Mouse (Mus musculus) heart, adult 18-20 months (tissue): ENCODE measurements at regions not wholly inside any gene's neighbourhood (a gene's known extent, or its start where the extent isn't known, plus 50 kb on each side); places are given as distances from the start of the nearest gene placed in this dataset.

ENCODE experiments used
- DNase-seq, 2 experiments: peaks; one replicate each; pipeline ENCODE4 v3.0.0; 2021 to 2022; ENCODE audit warnings: mixed read lengths in 1 of 2

DNA sequence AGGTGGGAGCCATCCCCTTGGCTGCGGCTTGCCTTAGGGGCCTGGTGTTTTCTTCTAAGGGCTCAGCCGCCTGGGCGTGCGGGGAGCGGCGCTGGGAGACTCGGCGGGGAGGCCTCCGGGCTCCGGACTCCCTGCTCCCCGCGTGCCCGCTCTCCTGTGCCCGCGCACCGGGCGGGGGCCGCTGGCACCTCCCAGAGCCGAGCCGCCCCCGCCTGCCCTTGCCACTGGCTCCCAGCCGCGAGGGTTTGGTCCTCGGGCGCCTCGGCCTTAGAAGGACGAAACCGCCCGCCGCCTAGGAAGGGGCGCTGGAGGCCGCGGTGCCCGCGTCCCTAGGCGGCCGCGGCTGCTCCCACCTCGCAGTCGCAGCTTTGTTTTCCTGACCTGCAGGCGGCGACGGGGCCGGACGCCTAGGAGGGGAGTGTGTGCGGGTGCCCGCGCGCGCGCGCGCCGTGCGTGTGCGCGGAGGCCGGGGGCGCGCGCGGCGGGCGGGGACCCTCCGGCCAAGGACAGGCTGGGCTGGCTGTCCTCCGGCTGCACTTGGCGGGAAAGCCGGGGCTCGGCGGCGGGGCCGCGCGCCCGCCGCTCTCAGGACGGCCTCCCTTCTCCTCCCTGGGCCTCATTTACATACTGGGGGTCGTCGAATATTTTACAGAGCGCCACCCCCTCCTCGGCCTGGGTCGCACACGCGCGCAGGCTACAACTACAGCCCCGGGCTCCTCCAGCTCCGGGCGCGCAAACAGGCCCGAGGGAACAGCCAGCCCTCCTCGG is 227.1 kb downstream of the Mef2c start:
- DNase-seq, result no peak

DNA sequence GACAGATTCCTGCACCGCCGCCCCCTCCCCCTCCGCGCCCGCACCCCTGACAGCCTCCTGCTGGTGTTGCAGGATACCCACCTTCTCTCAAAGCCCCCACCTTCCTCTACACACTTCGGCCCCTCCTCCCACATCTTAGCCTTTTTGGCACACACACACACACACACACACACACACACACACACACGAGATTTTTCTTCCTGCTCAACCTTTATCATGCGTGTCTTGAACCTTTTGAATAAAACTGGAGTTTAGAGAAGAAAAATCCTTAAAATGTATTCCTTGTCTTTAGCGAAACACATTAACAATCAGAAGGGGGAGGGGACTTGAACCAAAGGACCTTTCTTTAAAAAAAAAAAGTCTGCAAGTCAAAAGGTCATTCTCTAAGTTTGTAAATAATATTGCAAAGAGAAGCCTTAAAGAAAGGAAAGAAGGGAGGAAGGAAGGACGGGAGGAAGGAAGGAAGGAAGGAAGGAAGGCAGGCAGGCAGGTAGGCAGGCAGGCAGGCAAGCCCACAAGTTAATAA is 227.7 kb downstream of the Mef2c start:
- DNase-seq, result no peak

DNA sequence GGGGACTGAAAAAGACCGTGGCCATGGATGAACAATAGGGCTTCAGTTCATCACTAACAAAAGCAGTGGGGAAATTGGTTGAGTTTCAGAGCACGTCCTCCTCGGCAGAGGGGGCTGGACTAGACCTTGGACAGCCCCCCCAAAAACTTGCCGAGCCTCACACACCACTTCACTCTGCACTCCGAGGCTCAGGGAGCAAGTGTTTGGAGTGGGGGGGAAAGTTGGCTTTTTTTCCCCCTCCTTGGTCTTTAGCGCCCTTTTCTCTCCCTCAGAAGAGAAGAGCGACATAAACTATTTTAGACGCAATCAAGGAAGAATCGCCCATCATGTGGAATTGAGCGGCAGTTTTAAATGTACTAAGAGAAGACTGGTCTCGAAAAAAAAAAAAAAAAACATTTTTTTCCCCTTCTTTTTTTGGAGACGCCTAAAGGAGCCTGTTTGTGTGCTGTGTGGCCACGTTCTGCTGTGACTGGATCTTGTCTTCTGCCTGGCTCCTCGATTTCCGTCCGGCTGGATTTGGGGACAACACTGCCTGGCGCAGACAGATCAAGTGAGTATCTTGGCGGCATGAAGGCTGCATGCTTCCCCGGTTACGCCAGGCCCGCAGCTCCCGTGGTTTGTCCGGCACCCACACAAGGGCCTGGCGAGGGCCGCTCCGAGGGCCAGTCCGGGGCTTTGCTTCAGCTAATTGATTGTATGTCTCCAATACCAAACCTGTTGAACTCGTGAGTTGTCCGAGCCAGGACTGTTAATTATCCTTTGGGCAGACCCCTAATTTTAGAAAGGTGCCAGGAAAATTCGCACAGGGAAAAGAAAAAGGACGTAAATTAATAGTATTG is 228.7 kb downstream of the Mef2c start:
- DNase-seq, result peak in 1 of 2 experiments; percentile 39

DNA sequence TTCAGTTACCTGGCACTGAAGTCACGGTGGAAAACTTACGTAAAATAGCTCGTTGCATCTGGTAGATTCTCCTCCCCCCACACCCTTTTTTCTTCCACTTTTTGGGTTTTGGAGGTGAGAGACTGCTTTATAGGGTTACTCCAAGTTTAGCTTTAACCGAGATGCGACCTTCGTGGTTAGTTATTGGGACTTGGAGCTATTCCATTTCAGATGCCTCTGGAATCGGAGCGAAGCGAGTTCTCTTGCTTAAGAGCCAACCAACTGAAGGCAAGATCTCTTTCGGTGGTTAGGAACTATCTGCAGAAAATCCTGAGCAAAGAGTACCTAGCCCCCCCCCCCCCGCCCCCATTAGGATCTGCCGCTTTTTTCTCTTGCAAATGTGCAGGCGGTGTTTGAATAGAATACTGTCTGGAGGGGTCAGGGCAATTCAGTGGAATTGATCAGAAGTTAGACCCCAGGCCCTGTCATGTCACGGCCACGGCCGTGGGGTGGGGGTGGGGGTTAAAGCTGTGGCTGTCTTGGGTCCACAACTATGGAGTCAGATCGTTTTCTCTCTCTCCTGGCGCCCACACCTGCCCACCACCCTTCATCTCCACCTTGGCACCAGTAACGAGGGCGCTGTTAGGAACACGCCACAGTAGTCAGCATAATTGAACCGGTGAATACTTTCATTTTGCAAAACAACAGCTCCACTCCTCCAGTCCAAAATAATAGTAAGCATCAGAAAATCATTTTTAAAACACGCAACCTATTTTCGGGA is 229.6 kb downstream of the Mef2c start:
- no peak for DNase-seq

DNA sequence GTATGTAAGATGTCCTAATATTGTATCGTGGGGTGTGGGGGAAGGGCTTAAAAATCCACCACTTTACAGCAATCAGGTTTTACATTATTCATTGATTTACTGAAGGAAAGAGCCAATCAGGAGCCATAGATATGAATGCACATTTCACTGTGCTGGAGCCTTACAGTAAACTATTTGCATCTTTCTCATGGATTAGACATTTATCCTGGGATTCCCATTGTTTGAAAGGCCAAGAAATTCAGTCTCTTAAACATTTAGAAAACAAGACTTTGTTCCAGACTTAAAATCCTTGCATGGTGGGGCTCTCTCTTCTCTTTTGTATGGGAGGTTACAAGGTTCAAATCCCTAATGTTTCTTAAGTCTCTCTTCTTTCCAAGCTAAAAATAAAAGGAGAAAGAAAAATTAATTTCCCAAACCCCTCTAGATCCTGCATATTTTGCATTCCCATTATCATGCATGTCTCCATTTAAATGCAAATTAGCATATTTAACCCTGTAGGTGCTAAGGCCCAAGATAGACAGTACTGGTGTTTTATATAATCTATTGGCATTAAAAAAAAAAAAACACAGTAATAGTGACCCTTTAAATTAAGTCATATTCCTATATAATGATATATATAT is 230.3 kb downstream of the Mef2c start:
- no peak for DNase-seq

DNA sequence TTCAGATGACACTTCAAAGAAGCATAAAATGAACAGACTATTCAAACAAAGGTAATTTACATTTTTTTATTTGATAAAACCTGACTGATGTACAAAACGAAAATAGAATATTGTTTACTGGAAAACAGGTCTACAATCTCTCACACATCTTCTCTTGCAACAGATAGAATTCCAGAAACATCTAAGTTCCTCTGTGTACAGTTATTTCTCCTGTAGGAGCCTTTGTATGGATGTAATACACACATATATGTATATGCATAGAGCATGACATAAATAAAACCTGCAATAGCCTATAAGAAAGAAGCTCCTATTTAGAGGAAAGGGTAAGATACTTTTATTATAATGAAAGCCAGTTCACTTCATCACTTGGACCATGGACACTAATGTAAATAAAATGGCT is 230.8 kb downstream of the Mef2c start:
- DNase-seq, result no peak

DNA sequence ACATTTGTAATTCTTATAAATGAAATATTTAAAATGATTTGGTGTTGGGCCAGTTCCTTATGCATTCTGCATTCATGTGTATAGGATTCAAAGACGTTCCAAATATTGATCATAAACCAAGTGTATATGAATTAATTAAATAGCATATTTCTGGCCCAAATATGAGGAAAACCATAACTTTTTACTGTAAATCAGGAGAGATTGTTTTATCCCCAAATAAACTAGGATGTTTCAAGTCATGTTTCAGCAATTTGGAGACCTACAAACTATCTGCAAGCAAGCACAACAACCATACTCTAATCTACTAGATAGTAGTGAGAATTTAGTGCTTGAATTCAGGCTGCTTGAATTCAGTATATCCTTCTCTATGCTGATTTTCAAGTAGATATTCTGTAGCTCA is 231.3 kb downstream of the Mef2c start:
- no peak for DNase-seq

DNA sequence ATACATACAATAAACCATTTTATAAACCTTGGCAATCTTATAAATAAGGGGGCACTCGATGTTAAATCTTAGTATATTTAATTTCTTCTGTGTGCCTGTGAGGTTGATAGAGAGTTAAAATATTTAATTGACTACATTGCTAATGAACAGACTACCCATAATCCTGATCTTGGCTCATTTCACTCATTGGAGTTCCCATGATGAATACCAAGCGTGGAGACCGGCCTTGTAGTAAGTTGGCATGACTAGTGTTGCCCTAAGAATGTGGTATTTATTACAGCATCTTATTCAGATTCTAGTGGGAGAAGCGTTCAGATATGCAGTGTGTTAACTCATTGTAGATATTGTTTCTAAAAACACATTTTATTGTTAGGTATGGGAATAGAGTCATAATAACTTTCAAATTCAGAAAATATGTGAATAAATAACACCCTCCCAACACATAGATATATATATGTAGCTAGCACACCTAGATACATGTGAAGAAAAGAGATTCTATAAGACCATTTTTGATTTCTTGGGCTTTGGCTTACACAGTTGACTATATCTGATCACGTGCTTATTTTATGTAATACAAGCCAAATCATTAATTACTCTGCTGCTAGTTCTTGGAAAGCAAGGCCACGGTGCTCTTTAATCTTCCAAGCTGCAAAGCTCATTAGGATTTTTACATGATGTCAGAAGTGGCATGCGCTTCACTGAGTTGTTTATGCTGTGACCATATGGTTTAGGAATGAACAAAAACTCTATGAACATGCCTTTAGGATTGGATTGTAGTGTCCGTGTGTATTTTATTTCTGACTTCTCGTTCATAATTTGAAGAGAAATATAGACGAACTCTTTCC is 232.0 kb downstream of the Mef2c start:
- no peak for DNase-seq

DNA sequence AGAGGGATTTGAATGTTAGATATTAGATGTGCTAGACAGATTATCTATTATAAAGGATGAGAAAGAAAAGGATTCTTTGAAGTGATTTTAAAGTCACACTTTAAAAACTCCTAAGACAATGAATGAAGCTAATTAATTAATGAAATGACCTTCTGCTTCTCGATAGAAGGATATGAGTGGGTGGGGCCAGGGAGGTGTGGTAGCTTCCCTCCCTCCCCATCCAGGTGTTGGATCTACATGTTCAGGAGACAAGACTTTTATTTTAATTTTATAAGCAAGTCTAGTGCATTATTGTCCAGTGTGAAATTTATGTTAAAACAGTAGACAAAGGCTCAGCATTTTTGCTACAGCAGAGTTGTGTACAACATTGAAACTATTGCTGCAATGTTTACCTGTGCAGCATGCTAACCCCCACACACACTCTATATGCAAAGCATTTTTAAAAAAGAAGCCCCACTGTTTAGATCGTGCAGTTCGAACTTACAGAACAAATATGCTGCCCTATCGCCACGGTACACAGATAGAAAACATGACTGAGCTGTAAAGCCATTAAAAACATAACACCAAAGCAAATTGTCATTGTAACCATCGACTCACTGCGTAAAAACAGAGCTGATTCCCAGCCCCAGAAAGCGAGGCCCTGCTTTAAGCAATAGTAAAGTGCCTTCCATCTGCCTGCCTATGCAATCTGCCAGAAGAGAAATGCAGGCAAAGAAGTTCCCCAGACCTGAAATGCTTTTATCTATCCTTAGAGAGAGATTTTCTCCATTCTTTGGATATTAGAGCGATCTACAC is 233.4 kb downstream of the Mef2c start:
- no peak for DNase-seq

DNA sequence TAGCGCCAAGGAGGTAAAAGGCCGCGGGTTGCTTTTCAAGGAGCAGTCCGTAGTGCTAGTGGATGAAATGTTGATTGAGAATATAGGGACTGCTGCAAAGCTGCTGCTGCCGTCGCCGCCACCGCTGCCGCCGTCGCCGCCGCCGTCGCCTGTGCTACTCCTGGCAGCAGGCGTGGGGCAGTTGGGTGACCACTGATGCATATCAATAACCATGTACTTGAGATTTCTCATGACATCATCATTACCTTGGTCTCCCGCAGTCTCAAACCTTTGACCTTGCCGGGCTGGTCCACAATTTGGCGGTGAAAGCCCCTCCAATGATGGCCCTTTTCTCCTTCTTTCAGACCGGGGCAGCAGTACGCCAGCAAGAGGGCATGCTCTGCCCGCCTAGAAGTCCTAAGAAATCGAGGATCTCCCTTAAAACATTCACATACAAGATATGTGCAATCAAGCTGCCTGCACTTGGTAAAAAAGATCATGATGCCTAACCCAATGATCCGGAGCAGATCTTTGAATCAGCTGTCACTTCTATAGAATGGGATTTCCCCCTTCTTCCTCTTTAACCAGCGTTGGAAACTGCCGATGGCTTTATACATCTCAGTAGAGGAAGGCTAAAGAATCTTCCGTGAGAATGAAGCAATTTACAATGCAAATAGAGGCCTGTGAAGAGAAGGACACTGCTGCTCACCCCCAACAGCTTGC is 234.1 kb downstream of the Mef2c start:
- DNase-seq, result no peak

DNA sequence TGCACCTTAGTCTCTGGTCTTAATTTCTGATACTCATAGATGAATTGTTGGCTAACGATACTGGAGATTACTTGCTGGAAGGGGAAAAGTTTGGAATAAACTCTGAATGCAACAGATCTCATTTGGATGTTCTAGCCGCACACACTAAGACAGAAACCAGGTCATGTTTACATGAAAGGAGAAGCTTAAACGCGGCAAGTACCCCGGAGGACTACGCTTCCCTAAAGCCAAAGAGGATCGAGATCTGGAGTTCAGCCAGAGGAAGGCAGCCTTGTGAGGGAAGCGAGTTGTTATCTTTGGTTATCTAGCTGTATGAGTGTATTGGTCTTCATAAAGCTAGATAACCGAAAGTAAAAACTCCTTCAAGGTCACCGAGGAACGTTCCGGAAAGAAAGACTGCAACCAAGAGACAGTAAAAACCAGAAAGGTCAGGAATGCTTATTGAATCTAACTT is 234.7 kb downstream of the Mef2c start:
- no peak for DNase-seq

DNA sequence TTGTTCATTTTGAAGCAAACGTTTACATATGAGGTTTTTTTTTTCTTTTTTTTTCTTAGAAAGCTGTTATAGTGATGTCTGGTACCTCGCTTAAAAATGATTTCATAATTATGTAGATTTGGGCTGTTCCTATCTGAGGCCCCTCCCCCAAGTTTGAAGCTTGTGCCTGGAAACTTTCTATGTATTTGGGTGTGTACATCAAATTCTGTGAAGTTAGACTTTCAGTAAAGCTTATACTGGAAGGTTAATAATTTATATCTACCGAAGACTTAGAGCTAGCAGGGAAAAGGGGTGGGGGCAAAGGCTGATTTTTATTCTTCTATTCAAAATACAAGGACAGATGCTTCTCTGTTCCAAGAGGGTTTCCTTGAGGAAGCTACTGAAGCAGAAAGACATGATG is 235.3 kb downstream of the Mef2c start:
- no peak for DNase-seq

DNA sequence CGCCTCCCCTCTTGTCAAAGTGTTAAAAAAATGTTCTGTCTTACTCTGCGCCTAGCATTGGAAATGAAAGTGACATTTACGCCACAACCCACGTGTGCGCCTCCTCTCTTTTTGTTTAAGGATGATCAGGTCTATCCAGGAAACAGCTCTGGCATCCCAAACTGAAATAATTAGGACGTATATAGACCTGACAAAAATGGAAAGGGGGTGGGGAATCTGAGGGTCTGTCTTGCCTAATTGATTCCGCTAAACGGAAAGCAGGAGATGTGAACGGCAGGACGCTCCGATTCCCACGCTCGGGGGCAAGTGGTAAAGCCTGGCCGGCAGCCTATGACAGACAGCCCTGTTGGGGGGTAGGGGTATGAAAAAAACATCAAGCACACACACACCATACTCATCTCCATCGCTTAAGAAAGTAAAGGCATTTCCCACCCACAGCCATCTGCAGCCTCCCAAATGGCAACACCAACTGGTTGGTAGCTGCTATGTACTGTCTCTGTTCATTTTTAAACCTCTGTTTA is 235.8 kb downstream of the Mef2c start:
- DNase-seq, result no peak

DNA sequence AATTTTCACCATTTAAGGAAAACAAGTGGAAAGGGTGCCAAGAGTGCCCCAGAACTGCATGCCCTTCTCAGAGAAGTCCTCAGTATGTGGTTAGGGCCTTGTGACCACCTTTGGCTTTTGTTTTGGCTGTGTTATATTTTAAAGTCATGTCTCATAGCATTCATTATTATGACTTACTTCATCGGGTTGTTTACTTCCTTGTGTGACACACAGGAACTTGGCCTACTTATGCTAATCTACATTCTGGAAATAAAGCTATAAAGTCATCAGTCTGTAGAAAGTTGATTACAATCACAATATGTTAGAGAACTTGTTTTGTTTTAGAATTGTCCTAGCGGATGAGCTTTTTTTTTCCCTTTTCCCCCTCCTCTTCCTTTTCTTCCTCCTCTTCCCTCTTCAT is 236.3 kb downstream of the Mef2c start:
- no peak for DNase-seq

DNA sequence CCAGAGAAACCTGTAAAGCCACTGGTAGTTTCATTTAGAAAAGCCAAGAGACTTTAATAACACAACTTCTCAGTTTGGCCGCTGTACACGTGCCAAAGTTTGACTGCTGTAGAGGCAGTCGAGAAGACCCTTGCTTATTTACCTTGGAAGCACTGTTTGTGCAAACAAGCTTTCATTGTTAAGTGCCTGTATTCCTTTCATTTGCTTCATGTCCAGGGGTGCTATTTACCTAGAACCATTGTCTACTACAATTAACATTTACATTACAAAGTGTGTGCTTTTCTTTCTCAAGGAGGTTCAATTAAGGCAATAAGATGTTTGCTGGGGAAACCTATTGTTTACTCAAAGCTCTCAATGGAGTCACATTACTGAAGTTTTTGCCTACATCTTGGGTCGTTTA is 236.9 kb downstream of the Mef2c start:
- DNase-seq, result no peak

DNA sequence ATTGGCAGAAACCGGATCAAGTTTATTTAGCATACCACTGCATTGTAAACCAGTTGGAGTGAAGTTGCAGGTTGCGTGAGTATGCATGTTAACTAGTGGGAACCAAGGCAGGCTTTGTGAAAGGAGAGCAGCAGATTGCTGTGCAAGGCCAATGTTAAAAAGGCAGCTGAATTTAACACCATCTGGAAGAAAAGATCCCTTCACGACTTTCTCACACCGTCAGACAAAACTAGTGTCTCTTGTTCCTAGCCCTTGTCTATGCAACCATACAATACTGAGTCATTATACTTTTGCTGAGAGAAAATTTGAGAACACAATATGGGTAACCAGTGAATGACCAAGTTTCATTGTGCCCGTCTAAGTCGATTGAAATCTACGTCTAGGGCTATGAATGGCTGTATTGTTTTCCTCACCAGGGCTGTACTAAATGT is 237.8 kb downstream of the Mef2c start:
- DNase-seq, result no peak

DNA sequence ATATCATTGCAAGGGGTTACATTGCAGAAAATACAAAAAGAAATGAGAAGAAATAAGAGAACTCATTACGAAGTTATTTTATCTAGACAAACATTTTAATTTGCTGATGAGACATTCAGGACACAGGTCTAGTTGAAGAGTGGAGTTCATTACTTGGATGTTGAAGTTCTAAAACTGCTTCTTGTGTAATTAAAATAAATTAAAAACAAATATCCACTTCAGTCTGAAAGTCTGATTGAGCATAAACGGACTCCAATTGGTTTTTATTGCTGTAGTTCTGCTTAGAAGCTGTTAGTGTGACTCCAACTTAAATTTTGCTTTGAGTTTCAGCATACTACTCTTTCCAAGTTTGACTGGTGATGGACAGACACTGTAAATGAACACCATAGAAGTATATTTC is 238.3 kb downstream of the Mef2c start:
- no peak for DNase-seq

DNA sequence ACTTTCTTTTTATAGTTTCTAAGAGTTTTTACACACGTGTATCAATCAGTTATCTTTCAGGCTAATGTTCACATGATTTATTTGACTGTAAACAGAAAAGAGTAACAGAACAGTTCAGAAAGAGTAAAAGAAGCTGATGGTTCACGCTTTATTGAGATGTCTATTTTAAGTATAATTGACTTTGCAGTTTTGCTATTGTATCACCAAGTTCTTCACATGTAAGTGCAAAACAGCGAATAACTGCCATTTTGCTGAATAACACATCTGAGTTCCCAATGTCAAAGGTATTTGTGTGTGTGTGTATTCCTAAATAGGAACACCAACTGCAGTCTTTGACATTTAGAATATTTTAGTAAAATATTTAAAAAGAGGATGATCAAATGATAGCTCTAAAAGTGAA is 238.7 kb downstream of the Mef2c start:
- no peak for DNase-seq

DNA sequence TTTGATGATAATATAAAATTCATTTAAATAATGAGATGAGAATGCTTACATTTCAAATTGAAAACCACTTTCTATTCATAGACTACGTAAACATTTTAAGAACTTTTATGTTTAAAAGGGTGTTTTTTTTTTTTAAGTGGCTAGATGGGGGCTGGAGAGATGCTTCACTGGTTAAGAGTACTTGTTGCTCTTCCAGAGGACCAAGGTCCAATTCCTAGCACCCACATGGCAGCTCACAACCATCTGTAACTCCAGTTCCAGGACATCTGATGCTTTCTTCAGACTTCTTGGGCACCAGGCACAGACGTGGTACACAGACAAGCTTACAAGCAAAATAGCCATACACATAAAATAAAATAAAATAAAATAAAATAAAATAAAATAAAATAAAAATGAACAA is 239.5 kb downstream of the Mef2c start:
- DNase-seq, result no peak
